Mouse (Mus musculus): ENCODE data around the gene Zbtb8a.

- TF ChIP-seq EP300 (IDR thresholded peaks at IDR 0.05; ENCODE audit: low read depth) (no peak), CTCF (IDR thresholded peaks at IDR 0.05; ENCODE audit: low read depth) (no peak)
Measured at GRCm38 (mm10) chr4:129386989-129387388, 9.1 kb upstream of the Zbtb8a start.

All from heart, postnatal 0 days (tissue).